Mouse (Mus musculus) 3134 (cell line): ENCODE results near the gene Gm20532.
"Not testable (repeated sequence)": the region's sequence is repeated elsewhere in the genome, so short reads cannot be mapped to it uniquely, and the experiment has no call there.

Experiments used
- DNase-seq: peaks from one replicate; pipeline ENCODE4 v3.0.0-alpha.2; 2011; ENCODE audit warnings: low spot score; ENCODE audit not compliant: insufficient read length; ENCODE audit errors: extremely low read depth

Gene Gm20532

GRCm38 (mm10) chr2:26639838-26640830 is 53.7 kb downstream of the Gm20532 start:
- DNase-seq, result peak; percentile 89

- no peak for DNase-seq
These were observed 54.7 kb downstream of the Gm20532 start for GRCm38 (mm10) chr2:26641006-26641647.

GRCm38 (mm10) chr2:26643942-26644341 is 57.5 kb downstream of the Gm20532 start:
- no peak for DNase-seq

- DNase-seq, result peak; percentile 75
These were observed 60.3 kb downstream of the Gm20532 start for GRCm38 (mm10) chr2:26646643-26647293.

GRCm38 (mm10) chr2:26654687-26655086 is 68.2 kb downstream of the Gm20532 start:
- no peak for DNase-seq

GRCm38 (mm10) chr2:26657426-26657825 is 71.0 kb downstream of the Gm20532 start:
- no peak for DNase-seq

- no peak for DNase-seq
These were observed 74.8 kb downstream of the Gm20532 start for GRCm38 (mm10) chr2:26661143-26661752.

GRCm38 (mm10) chr2:26661768-26662508 is 75.5 kb downstream of the Gm20532 start:
- DNase-seq, result no peak

- DNase-seq, result no peak
These were observed 76.1 kb downstream of the Gm20532 start for GRCm38 (mm10) chr2:26662509-26662882.

- DNase-seq, result no peak
These were observed 76.7 kb downstream of the Gm20532 start for GRCm38 (mm10) chr2:26663112-26663511.

- DNase-seq, result not testable (repeated sequence)
These were observed 77.1 kb downstream of the Gm20532 start for GRCm38 (mm10) chr2:26663551-26663950.

- no peak for DNase-seq
These were observed 82.3 kb downstream of the Gm20532 start for GRCm38 (mm10) chr2:26668746-26669145.

- DNase-seq, result no peak
These were observed 84.7 kb downstream of the Gm20532 start, which contains the start of gene Lcn4 for GRCm38 (mm10) chr2:26671182-26671581. TSS of gene Lcn4 (minus strand) at chr2:26671282.
